Mouse (Mus musculus) lung, postnatal 14 days (tissue): ENCODE results near the gene Itga6.
A peak's percentile ranks its signal among the peaks of the same experiment; 100 is the strongest.

Experiments
- DNase-seq: peaks from one replicate; pipeline ENCODE4 v3.0.0; 2021

Gene Itga6

DNA sequence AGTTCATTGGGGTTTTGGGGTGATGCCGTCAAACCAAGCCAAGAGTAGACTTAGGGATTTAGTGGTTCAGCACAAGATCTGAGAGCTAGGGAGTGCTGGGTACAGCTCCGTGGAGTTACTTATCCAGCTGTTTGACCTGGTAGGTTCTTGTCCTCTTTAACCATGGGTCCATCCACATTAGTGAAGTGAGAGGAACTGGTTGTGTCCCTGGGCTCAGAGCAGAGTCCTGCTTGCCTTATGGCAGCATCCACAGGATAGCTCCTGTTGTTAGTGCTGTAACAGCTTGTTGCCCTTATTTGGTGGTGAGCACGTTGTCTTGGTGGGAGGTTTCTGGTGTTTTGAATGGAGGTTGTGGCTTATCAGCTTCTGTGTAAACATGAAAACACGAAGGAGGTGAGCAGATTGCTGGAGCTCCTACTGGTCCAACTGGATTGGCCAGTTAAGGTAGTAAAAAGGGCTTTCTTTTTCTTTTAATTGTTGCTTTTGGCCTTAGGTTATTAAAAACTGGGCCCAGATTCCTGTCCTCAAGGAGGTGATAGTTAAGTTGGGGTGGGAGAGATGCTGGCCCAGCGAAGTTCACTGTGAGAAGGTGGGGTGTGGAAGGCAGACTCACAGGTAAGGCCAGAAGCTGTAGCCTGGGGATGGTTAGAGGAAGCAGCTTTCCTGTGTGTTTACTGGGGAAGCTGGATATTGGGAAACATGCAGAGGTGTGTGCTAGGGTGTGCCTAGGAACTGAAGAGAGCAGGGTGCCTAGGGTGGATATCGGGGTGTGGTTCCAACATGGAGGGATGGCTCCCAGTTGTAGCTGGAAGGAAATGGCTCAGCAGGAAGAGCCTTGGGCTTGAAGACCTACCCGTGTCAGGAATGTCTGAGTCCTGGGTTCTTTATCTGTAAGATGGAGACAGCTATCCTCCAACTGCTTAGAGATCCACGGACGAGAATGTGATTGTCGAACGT, 60.5 kb downstream of the Itga6 start:
- no peak for DNase-seq

DNA sequence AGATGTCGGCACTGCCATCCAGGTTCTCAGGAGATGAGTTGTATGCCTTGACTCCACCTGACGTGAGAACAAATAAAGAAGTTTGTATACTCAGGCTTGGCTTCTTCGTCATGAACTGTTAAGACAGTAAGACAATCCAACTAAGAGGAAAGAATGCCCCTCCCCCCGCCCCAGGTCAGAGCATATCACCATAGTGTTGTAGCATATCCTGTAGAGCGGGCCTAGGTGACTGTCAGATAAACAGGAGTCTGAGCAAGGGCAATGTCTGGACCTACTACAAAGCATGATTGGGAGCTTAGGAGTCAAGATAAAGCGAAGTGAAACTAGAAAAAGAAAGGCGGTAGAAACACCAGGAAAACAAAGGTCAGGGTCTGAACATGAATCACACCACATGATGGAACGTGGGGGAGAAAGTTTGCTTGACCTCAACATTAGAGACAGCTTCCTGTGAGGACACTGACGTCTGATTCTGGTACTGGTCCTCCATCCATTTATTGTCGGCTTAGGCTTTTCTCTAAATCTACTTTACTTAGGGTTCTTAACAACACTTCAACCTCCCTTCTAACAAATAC, 64.0 kb downstream of the Itga6 start:
- no peak for DNase-seq

DNA sequence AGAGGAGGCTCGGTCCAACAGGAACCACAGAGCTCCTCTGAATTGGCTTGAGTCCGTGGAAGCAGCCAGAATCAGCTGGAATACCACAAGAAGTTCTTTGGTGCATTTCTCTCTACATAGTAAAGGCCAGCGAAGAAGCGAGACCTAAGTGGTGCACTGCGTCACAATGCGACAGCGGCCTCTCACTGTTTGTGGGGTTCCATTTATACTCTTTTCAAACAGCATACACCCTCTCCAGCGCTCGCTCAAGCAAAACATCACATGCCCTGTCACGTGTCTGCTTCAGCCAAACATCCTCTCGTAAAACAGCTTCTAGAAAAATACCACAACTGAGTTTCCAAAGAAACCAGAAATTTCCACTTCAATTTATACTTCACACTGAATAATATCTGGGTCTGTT, 64.6 kb downstream of the Itga6 start:
- no peak for DNase-seq

DNA sequence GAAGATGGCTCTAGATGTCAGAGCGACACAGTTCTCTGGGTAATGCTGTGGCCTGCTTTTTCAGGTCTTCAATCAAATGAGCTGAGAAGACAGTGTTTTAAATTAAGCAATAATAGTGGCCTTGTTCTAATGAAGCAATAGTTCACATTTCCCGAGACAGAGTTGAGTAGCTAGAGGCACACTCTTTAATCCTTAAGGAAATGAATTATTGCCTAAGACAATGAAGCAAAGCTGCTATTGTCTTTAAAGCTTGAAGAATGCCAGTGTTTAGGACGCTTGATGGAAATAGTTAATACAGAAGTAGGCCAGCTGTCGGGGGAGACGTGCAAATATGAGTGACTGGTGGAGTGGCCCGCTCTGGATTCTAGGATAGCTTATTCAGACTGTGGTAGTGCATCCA, 65.5 kb downstream of the Itga6 start:
- no peak for DNase-seq

DNA sequence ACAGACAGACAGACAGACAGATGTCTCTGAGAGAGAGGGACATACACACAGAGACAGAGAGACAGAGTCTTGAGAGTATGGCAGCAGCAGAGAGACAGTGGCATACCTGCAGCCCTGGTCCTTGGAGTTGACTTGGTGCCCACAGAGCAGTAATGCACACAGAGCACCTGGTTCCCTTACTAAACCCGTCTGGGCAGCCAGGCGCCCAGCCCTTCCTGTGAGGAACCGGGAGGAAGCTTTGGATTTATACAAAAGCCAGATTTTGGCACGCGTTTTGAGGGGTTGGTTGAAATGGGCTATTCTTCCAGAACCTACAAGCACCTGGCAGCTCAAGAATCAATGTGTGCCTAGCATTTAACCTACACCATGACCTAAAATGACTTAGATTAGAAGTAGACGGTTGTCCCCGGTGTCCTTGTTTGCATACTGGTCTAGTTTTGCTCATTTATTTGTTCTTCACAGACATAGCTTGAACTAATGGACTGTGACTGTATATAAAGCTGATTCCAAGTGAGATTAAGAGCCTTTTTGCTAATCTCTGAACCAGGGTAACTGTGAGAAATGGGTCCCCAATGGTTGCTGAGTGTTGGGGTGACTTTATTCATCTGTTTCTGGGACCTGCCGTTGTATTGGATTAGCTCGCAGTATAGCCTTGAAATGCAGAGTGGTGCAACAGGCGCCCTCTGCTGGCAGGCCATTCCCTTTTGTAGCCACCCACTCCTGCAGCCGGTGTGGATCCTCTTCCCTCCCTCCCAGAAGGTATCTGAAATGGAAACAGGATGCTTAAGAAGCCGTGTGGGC, 67.0 kb downstream of the Itga6 start:
- peak; percentile 91 for DNase-seq

DNA sequence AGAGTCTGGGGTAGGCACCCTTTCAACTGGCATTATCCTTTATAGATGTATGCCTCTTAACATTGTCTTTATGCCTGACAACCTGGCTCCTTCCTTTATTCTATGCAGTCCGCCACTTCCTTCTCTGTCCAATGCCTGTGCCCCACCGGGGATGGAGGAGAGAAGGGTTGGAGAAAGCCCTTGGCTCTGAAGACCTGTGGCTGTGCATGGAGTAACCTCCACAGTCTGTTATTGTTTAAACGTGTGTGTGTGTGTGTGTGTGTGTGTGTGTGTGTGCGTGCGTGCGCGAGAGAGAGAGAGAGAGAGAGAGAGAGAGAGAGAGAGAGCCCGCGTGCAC, 67.6 kb downstream of the Itga6 start:
- no peak for DNase-seq

DNA sequence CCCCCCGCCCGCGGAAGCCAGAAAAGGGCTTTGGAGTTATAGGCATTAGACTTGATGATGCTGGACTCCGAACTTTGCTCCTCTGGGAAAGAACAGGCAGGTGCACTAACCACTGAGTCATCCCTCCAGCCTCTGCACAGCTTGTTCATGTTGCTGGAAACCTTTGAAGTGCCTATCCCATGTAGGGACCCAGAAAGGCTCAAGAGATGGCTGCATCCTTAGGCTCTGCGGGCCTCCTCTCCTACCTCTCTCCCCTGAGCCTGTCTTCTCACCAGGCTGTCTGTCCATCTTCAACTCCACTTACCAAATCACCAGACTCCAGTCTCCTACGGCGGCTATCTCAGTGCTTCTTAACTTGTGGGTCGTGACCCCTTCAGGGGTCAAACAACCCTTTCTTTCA, 68.0 kb downstream of the Itga6 start:
- no peak for DNase-seq

DNA sequence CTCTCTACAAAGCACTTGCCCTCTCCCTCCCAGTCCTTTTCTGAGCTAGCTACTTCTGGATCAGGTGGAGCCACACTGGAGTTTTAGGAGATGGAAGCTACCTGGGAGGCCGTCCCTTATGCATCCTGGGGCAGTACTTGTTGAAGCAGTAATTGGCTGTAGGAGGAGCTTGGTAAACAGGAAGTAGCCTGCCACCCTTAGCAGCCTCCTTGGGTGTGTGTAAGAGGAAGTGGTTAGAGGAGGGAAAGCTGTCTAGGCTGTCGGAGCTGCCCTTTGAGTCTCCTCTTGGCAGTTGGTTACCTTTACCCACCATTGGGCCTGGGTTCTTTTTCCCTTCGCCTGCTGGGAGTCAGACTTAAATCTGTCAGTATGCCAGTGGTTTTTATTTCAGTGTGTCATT, 68.6 kb downstream of the Itga6 start:
- DNase-seq: peak; percentile 32

DNA sequence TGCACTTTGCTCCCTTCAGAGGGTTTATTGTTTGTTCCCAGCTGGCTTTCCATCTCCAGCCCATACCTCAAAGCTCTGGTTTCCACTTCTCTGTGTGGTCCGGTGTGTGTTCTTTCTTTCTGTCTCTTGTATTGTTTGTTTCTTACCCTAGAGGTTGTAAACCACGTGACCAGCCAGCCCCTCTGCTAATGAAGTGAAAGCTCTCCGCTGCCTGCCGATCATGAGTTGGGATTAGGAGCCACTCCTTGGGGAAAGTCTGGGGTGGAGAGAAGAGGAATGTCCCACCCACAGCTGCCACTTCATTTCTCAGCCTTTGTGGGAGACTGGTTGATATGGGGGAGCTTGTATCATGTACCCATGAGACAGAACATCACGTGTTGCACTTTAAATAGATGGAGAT, 69.9 kb downstream of the Itga6 start:
- DNase-seq: no peak

DNA sequence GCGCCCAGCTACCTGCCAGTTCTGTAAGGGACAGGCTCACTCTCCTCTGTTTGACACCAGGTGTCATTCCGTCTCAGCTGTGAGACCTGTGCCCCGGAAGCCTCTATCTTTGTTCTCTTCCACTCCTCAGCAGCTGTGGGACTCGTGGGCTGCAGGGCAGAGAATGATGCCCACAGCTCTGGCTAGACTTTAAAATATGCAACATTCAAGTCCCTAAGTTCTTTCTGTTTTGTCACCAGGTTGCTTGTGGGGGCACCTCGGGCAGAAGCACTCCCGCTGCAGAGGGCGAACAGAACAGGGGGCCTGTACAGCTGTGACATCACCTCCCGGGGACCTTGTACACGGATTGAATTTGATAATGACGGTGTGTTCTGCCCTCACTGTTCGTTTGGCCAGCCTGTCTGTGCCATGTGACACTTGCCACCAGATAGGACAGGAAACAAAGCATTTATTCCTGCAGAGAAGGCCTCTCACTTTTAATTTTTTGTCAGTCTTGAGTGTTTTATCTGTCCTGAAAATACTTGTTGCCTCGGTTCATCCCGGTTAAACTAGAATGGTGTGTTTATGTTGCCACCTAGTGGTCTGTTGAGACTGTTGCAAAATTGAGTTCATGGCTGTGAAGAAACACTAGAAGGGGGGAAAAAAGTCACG, 71.1 kb downstream of the Itga6 start:
- DNase-seq: no peak

DNA sequence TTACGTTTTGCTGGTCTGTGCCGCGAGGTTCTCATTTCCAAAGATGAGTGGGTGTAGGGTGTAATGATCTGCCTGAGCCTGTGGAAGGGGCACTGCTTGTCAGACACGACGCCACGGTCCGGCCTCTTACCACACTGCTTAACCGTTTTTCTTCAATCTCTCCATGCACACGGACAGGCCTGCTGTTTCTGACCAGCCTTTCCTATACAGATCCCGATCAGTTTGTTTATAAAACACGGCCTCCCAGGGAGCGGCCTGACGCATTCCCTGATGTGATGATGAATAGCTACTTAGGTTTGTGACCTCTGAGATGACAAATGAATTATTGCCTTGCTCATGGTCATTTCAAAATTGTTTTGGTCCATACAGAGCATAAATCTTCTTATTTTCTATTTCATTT, 78.7 kb downstream of the Itga6 start:
- no peak for DNase-seq

DNA sequence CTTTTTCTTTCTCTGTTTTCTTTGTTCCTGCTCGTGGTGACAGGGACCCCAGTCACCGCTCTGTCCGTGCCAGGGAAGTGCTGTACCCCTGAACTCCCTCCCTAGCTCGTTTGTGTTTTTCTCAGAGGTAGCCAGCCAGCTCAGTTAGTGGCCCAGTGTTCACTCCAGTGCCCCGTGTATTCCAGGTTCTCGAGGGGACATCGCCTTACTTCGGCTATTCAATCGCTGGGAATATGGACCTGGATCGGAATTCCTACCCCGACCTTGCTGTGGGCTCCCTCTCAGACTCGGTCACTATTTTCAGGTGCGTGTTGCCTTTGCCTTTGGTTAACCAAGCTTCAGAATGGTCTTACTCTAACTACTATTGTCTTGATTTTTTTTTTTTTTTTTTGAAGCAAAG, 82.3 kb downstream of the Itga6 start:
- DNase-seq: no peak

DNA sequence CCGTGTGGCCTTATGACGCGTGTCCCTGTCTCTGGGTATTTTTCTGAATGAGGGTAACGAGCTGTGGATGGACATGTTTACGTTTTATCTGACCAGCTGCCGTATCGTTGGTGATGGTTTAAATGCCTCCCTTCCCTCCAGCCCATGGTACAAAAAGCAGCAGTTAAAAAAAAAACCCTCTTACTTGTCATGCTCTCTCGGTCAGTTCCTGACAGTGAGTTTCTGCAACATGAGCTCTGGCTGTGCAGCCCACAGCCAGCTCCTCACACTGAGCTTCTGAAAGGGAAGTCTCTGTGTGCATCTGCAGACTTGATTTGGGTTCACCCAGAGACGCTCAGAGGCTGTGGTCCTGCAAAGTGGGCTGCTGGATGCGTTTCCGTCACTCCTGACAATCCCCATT, 83.5 kb downstream of the Itga6 start:
- no peak for DNase-seq

DNA sequence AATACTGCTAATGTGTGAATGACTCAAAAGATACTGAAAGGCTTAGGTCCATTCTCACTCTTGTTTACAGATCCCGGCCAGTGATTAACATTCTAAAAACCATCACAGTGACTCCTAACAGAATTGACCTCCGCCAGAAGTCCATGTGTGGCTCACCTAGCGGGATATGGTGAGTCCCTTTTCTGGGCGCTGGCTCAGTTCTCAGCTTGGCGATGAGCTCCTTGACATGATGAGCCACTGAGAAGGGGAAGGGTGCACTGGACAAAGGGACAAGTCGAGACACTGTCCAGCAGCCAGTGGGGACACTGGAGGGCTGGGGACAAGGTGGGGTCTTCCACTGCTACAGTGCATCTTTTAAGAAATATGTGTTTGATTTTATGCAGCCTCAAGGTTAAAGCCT, 88.2 kb downstream of the Itga6 start:
- DNase-seq: no peak

DNA sequence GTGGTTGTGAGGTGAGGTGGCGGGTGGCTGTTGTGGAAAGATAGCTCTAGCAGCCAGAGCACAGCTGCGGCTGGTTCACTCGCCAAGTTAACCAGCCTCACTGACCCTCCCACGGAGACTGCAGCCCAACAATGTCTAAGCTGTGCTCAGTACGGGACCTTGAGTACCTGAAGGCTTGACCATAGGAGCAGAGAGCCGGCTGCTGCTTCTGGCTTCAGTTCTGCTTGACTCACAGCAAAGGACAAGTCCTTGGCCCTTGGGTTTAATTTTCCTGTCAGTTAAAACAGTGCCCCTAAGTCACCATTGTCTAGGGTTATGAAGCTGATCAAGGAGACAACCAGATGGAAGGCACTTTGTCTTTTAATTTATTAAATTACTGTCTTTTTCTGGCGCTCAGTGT, 89.0 kb downstream of the Itga6 start:
- no peak for DNase-seq

DNA sequence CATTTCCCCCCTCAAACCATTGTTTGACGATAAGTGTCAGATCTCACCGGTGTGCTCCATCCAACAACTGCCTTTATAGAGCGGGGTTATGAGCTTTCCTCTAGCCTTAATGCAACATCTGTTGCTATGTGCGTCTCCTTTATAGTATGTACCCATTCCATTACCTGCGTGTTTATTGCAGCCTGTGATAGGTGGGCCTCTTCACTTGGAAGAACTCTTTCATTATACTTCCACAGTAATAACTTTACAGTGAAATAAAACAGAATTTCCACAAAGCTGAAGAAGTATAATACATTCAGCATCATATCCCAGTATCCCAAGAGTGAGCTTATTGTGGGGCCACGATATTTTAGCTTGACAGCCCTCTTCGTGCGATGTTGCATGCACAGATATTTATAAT, 90.1 kb downstream of the Itga6 start:
- DNase-seq: no peak

DNA sequence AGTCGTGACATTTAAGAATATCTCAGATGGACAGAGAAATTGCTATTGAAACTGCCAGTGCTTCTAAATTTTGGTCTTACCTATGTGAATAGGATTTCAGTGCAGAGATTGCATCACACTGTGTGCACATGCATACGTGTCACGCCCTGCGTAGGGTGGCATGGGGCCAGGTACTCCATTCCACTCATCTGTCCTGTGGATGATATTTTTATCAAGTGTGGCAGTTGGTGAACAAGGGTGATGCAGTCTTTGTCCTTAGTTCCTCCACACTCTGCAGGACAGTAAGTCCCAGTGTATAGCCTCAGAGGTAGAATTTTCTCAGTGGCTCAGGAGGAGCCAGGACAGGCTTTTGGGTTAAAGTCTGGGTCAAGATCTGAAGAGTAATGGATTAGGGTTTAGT, 90.8 kb downstream of the Itga6 start:
- no peak for DNase-seq

DNA sequence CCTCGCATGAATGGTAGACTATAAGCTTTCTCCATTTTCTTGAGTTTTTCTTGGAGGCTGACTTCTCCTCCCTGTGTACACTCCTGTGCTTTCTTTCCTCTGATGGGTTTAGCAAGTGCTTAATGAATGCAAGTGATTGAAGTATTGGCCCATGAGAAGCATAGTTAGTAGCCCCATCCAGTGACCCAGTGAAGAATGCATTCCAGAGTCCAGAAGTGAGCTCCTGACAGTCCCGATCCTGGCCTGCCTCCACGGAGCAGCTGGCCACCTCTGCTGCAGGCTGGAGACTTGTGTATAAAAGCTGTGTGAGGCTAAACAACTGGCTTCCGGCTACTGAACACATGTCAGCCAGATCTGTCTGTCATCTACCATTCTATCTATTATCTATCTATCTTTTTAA, 91.8 kb downstream of the Itga6 start:
- no peak for DNase-seq

DNA sequence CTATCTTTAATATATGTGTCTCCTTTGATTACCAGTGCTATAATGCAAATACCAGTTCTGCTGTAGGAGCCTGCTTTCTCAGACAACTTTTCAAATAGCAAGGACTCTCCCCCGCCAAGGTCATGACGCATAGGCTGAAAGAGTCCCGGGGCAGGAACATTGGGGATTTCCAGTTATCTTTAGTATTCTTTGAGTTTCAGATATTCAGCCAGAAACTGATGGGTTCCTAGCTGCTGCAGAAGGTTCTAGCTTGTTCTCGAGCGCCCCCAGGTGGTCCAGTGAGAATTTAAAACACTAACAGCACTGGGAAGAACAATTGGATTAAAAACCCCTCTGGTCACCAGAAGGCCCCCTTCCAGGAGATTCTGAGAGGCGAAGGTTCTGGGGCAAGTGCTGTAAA, 92.4 kb downstream of the Itga6 start:
- DNase-seq: peak; percentile 78

DNA sequence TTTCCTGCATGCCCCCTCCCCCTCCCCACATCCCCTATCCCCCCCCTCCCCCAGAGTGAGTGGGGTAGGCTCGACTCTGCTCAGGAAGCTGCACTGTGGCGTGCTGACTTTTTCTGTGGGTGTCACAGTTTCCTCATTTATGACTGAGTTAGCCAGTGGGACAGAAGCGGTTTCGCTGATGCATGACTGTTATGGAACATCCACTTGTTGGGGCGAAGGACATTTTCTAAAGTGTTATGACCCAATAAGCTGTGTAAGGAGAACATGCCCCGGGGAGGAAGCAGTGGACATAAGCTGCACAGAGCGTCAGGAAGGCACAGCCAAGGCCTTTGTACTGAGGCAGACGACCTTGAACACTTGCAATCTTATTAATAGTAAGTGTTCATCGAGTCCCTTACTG, 97.9 kb downstream of the Itga6 start:
- DNase-seq: no peak

DNA sequence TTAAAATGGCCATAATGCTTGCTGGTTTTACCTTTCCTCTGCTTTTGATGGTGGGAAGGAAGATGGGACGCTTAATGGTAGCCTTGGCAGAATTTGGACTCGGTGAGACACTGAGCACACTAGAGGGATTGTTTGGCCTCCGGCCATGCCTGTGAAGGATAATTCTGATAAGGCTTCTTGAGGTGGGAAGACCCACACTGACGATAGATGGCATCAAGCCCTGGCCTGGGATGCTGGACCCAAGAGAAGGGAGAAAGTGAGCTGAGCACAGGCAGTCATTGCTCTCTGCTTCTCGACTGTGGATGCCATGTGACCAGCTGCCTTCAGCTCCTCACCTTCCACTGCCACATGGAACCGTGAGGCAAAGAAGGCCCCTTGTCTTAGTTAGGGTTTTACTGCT, 99.5 kb downstream of the Itga6 start:
- DNase-seq: no peak

DNA sequence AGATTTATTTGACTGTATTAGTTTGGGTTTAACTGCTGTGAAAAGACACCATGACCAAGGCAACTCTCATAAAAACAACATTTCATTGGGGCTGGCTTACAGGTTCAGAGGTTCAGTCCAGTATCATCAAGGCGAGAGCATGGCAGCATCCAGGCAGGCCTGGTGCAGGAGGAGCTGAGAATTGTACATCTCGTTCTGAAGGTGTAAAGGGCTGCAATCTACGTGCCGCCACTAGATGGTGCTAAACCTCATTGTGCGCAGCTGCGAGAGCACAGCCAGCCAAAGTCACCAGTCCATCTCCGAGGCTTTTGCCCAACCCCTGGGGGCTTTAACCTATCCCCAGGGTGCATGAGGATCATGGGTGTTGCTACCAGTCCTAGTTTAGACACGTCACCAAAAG, 106.7 kb downstream of the Itga6 start:
- DNase-seq: peak; percentile 66

DNA sequence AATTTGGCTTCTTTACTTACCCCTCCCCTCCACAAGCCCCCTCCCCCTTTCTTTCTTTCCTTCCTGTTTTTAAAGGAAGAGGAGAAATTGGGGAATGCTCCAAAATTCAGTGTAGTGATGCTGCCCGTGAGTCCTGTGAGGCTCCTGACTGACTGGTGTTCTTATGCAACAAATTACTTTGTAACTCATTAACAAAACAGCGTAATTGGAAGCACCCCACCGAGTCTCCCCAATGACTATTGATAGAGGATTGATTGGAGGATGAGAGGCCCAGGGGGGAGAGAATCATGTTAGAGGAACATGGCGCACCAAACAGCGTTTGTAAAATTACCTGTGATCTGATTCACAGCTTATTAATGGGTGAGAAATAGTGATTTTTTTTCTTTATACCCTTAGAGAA, 109.7 kb downstream of the Itga6 start:
- no peak for DNase-seq
